Mouse (Mus musculus): Measurements from ENCODE around the gene Tcf12.
A peak's percentile ranks its signal among the peaks of the same experiment; 100 is the strongest.

Tcf12 gene

GRCm38 (mm10) chr9:71831756-71832699 is 279.6 kb downstream of the Tcf12 start:
- DNase-seq = peak; percentile 70 to 77

DNA sequence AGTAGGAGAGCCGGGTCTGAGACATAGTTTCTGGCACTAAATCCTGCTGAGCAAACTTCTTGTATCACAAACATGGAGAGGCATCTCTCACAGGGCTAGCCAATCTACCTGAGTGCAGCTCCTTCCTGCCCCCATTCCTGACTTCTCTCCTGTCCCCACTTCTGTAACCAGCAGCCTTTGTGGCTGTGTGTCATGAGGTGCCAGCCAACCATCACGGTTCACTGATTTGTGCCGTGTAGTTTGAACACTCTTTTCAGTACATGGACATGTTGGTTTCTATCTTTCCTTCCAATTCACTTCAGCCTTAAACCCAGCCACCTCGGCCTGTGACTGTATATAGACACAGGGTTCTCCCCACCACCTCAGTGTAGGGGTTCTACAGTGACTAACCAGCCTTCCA is 280.7 kb downstream of the Tcf12 start:
- no peak for DNase-seq

- no peak for DNase-seq
These were observed 281.3 kb downstream of the Tcf12 start for GRCm38 (mm10) chr9:71830365-71830764.

- DNase-seq = no peak
These were observed 281.9 kb downstream of the Tcf12 start for GRCm38 (mm10) chr9:71829753-71830152.

- no peak for DNase-seq
These were observed 282.5 kb downstream of the Tcf12 start for GRCm38 (mm10) chr9:71829137-71829536.

DNA sequence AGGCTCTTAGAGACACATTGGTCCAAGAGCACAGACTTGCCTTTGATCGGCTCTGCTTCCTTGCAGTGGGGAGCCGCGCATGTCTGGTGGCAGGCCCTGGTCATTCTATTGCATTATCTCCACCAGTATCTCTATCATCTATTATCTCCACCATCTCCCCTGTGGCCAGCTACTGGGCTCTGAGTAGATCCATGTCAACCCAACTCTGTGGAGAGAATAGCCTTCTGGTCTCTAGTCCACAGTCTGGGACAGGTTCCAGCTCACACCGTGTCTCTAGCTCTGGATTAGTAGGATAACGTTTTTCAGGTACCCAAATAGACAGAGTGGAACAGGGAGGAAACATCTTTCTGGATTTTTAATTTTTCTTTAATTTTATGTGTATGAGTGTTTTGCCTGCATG is 284.3 kb downstream of the Tcf12 start:
- DNase-seq = peak; percentile 71 to 74

- DNase-seq = peak; percentile 89 to 94
These were observed 285.6 kb downstream of the Tcf12 start for GRCm38 (mm10) chr9:71826040-71826525.

GRCm38 (mm10) chr9:71822003-71822402 is 289.7 kb downstream of the Tcf12 start:
- no peak for DNase-seq

DNA sequence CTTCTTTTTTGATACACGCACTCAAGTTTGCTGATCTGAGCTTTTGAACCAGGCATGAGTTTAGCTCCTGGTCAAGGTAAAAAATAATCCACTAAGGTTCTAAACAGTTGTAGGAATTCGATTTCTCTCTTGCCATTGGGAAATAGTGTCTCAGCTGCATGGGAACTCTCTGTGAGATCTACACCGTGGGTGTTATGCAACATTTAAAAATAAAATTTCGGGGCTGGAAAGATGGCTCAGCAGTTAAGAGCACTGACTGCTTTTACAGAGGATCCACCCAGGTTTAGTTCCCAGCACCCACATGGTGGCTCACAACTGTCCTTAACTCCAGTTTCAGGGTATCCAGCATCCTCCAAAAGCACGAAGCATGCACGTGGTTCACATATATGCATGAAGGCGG is 293.2 kb downstream of the Tcf12 start:
- no peak for DNase-seq

GRCm38 (mm10) chr9:71816121-71816520 is 295.6 kb downstream of the Tcf12 start:
- no peak for DNase-seq

DNA sequence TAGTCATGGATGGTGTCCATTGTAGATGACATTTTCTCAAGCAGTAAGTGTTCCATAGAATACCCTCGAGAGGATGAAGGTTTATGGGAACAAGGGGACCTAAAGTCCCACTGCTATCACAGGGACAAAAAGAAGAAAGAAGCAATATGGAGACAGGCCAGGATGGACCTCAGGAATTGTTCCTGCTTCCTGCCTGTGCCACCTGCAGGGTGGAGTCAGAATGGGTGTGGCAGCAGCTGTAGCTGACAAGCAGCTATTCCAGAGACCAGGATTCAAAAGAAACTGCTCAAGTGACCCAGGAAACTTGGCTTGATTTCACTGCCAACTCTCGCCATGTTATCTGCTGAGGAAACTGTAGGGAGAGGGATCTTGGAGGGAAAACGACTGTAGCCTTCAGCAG is 298.1 kb downstream of the Tcf12 start:
- DNase-seq = no peak

GRCm38 (mm10) chr9:71812914-71813313 is 298.8 kb downstream of the Tcf12 start:
- no peak for DNase-seq

GRCm38 (mm10) chr9:71812402-71812801 is 299.3 kb downstream of the Tcf12 start:
- no peak for DNase-seq

DNA sequence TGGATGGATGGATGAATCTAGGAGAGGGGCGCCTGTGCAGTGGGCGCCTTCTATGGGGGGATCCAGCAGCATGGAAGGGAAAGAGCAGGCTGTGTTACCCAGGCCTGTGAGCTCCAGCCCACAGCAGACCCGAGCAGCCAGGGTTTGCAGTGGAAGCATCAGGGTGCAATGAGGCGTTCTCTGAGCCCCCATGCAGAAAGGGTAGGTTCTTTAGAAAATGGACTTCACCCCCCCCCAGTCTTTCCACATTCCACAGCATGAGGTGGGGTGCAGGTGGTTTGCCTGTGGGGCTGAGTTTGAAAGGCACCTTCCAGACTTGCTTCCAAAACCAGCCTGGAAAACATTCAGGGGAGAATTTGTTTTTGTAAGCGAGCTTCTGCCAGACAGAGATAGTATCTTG is 300.3 kb downstream of the Tcf12 start:
- DNase-seq = no peak

GRCm38 (mm10) chr9:71810723-71811122 is 300.9 kb downstream of the Tcf12 start:
- DNase-seq = no peak

- DNase-seq = peak; percentile 30 to 49
These were observed 302.9 kb downstream of the Tcf12 start for GRCm38 (mm10) chr9:71808640-71809254.

DNA sequence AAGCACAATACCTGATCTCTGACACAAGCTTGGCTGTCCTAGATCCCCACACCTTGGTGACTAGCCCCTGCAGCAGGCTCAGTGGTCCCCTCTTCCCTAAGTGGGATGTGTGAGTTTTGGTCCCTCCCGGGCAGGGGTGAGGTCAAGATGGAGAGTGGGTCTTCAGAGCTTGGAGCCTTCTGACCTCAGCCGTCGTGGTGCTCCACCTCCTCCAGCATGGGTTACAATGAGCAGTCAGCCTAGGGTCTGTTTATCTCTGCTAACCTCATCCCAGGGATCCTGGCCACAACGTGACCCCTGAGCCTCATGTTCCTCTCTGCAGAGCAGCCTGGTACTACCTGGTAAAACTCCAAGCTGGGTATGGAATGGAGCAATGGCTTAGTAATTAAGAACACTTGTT is 303.9 kb downstream of the Tcf12 start:
- DNase-seq = no peak

DNA sequence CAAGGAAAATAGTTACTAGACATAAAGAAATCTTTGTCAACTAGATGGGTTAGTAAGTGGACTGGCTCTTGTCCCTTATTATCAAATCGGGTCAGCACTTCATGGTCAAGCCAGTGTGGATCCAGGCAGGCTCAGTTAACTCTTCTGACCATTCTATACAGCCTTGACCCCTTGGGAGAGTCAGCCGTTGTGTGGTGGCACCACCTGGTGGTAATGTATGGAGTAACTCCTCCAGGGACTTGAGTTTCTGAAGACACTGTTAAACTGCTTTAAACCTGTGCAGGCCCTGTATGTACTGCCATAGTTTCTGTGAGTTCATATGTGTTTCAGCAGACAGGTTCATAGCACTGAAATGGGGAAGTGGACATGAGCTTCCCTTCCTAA is 305.3 kb downstream of the Tcf12 start:
- peak; percentile 95 for DNase-seq

- DNase-seq = peak in 1 of 2 experiments; percentile 7
These were observed 305.8 kb downstream of the Tcf12 start for GRCm38 (mm10) chr9:71805646-71806421.

DNA sequence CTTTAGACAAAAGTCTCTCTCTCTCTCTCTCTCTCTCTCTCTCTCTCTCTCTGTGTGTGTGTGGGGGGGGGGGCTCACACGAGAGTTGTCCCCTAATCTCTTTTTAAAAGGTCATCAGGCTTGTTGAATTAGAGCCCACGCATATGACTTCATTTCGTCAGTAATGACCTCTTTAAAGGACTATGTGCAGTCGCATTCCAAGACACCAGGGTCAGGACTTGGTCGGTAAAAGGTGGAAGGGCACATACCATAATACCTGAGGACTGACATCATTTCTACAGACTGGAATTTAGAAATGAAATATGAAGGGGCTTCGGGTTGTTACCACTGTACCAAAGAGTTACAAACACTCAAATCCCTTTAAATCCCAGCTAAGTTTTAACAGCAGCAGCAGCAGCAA is 307.6 kb downstream of the Tcf12 start:
- no peak for DNase-seq

GRCm38 (mm10) chr9:71803281-71803680 is 308.4 kb downstream of the Tcf12 start:
- DNase-seq = no peak

DNA sequence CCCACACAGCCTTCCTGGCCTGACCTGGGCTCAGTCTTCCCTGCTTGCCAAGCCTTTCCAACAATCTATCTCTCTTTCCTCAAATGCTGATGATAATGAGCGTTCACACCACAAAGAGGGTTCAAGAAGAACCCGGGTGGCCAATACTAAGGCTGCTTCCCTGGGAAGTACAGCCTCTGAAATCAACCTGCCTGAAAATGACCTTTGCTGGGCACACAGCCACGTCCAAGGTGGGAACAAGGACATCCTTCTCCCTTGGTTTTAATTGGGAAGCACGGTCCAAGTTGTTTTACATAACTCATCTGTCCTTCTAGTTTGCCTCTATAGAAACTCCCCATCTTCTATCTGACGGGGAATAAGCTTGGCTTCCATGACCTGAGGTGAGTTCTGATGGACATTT is 312.1 kb downstream of the Tcf12 start:
- DNase-seq = no peak

GRCm38 (mm10) chr9:71798176-71798575 is 313.5 kb downstream of the Tcf12 start:
- peak; percentile 40 to 45 for DNase-seq
